Mouse (Mus musculus) c-Kit-negative CD71-positive TER-119-positive erythroid progenitor cells, embryonic 14.5 days (primary cell): Measurements from ENCODE around the gene Prkar2b.
A peak's percentile ranks its signal among the peaks of the same experiment; 100 is the strongest.

Experiments
- DNase-seq: peaks from one replicate; pipeline ENCODE4 v3.0.0-alpha.2; 2013; ENCODE audit warnings: low read depth, low spot score

The Prkar2b gene

DNA sequence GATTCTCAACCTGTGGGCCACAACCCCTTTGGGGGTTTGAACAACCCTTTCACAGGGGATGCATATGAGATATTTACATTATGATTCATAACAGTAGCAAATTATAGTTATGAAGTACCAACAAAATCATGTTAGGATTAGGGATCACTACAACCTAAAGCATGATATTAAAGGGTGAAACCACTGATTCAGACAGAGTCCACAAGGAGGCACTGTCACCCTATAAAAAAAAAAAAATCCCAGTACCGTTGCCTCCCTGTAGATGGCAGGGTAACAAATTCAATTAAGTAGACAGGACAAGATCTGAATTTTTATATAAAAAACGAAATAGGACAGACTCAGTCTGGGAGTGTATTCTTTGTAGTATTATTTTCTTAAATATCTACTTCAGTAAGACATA is 93.6 kb downstream of the Prkar2b start:
- DNase-seq = peak; percentile 72

DNA sequence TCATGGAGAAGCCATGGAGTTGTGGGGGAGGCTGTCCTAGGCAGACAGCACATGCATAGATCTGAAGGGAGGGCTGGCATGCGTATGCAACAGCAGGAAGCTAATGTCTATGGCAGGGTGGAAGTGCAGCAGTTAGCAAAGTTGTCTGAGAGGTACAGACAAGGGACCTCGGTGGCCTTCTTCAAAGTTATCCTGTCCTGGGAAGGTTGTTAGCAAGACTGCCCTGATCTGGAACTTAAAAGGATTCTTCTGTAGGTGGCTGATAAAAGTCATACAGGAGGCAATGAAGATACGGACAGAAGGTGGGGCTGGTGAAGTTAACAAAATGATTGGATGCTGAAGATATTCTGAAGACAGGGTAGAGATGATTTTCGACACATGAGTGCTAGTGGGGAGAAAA is 94.7 kb downstream of the Prkar2b start:
- no peak for DNase-seq

- no peak for DNase-seq
These were observed 95.4 kb downstream of the Prkar2b start for GRCm38 (mm10) chr12:31965517-31966212.

- no peak for DNase-seq
These were observed 97.0 kb downstream of the Prkar2b start for GRCm38 (mm10) chr12:31964074-31964473.

- no peak for DNase-seq
These were observed 105.3 kb downstream of the Prkar2b start for GRCm38 (mm10) chr12:31955843-31956242.

- no peak for DNase-seq
These were observed 110.5 kb downstream of the Prkar2b start for GRCm38 (mm10) chr12:31950659-31951031.

- DNase-seq = peak; percentile 99
These were observed 111.1 kb downstream of the Prkar2b start, which contains the start of gene Hbp1 for GRCm38 (mm10) chr12:31949759-31950658. Hbp1 (minus strand) TSS chr12:31950535.

DNA sequence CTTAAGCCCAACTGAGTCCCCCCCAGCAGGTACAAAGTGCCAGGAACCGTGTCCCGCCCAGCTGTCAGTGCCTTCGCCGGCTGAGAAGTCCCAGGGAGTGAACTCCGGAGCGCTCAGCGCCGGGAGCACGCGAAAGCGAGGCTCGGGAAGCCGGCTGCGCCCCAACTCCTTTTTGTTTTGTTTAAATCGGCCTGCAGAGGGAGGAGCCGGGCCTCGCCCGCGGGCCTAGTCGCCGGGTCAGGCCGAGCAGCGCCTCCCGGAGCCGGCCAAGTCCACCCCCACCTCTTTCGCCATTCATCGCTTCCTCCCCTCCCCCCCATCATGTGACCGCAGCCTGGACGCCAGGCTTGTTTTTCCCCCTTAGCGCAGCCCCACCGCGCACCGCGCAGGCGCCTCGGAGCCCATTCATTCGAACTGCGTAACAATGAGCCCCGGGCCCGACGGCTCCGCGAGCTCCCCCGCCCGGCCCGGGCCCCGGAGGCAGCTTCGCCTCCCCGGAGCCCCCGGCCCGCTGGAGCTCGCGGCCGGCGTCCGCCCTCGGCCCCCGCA is 111.8 kb downstream of the Prkar2b start:
- peak; percentile 67 for DNase-seq

DNA sequence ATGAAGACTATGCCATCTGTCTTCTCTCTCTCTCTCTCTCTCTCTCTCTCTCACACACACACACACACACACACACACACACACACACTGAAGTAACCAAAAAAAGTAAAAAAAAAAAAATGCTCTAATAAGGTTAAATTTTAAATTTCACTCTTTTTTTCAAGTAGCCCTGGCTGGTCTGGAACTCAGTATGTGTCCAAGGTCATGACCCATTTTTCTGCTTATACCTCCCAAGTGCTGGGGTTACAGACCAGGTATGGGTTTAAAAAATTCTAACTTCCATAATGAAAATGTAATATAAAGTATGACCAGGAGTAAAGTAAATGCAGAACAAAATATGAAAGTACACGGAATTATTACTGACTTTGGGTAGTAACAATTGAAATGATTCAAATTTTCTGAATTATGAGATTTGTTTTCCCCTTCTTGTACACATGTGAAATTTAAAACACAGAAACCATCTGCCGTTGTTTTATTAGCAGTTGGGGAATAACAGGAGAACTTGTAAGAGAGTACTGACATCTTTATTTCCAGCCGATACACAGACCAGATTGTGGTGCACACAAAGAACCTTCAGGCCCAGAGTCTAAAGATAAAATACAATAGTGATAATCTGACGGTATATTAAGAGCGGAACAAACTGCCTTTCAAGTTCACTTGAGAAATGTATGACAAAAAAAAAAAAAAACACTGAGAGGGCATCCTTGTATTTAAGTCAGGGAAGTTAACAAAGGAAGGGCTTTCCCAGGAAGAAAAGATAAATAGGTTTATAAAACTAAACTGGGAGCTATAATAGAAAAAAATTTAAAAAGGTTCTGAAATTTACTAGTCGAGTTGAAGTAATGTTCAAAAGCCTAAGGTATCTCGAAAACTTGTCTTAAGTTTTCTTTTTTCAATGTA is 112.7 kb downstream of the Prkar2b start:
- DNase-seq = no peak

- DNase-seq = no peak
These were observed 113.6 kb downstream of the Prkar2b start for GRCm38 (mm10) chr12:31947476-31947875.

GRCm38 (mm10) chr12:31944405-31944804 is 116.7 kb downstream of the Prkar2b start:
- DNase-seq = no peak

GRCm38 (mm10) chr12:31943020-31943654 is 118.0 kb downstream of the Prkar2b start:
- DNase-seq = no peak

- DNase-seq = no peak
These were observed 122.1 kb downstream of the Prkar2b start for GRCm38 (mm10) chr12:31939026-31939425.

DNA sequence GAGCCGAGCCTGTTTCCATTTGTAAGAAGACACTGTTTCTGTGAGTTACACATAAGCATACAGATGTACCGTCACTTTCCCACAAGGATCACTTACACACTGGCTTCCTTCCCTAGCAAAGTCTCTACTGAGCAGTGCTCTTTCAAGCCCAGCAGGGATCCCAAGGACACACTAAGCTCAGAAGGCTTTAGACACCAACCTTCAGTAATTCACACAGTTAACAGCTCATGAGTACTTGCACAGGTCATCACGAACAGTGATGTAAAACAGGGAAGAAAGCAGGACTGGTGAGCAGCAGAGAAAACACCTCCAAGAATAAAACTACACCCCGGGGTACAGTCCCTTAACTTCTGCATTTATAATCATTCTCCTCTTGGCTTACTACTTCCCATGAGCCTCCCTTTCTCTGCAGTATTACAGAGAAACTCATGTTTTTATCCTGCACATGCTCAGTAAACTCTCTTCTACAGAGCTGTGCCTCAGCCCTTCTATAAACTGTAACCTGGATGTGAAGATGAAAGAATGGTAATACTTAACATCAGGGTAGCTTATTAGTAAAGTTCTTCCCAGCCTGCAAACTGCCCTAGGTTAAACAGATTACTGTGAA is 122.6 kb downstream of the Prkar2b start:
- DNase-seq = no peak

- no peak for DNase-seq
These were observed 123.5 kb downstream of the Prkar2b start for GRCm38 (mm10) chr12:31937613-31938012.

- DNase-seq = no peak
These were observed 124.3 kb downstream of the Prkar2b start for GRCm38 (mm10) chr12:31936657-31937300.

DNA sequence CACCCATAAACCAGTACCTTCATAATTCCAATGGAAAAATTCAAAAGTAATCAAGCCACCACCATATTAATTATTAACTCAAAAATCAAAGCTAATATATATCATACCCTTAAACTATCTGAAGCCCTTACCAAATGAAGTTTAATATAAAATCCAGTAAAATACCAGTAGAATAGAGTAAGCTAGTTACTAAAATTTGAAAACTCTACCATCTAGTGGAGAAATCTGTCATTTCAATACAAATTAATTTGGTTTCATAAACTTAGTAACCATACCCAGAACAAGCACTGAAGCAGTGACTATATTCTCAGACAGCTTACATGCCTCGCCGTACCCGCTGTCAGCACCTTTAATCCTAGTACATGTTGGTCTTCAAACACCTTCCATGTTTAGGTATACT is 129.3 kb downstream of the Prkar2b start:
- DNase-seq = no peak

GRCm38 (mm10) chr12:31928498-31928897 is 132.6 kb downstream of the Prkar2b start:
- no peak for DNase-seq

DNA sequence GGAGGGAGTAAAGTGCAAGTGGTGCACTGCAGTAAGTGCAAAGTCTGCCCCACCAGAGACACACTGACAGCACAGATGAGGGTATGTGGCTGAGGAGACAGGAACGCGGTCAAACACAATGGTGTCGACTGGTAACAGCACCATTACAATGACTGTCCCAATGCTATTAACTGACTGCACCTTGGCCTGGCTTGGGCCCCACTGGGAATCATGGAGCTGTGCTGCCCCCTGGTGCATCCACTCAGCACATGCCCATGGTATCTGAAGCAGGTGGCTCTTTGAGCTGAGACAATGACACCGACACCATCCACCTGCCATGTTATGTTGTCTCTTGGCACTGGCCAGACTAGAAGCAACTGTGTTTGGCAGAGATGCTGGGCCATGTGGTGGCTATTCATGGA is 134.4 kb downstream of the Prkar2b start:
- DNase-seq = no peak

DNA sequence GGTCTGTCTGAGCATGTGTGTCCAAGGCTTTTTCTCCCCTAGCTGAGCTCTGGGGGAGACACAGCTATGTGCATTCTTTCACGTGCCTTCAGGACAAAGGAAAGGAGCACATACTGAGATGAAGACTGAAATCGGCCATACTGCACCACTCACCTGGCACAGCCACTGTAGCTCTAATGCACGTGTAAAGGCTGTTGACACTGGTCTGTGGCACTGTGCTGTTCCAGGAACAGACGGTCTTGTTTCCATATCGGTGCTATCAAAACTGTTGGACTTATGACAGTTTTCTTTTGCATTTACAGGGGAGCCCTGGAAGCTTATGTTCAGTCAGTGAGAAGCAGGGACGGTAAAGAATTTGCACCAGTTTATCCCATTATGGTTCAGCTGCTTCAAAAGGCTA is 135.8 kb downstream of the Prkar2b start:
- no peak for DNase-seq
